ENCODE assay signal across 9 mouse cellular contexts in genomic region chr1:171072217-171072616, GRCm38 (mm10). TPM values are rescaled to one million over a fixed set of nuclear protein-coding genes. Genes with fewer than 3 reads are reported as not detected.
DNase-seq lines count a peak whose midpoint lies in the region; ATAC-seq and TF ChIP-seq lines count a peak whose summit lies in the region.
"Not testable (repeated sequence)": the region's sequence is repeated elsewhere in the genome, so short reads cannot be mapped to it uniquely, and the experiment has no call there.
"Had no signal": no experiment of that assay in that cellular context is flagged by ENCODE, and none has a peak within 500 bp of the region (broad histone marks: within the 10 kb centered on the region; RNA-seq: fewer than 3 reads in every experiment).

No protein-coding gene starts in this region.

- H3K4me3 ChIP-seq in forebrain, embryonic 13.5 days; heart, embryonic 15.5 days; hindbrain, postnatal 0 days (ENCODE audit: low read length); limb, embryonic 13.5 days; lung, embryonic 14.5 days (ENCODE audit: low read depth, low read length); midbrain, embryonic 14.5 days (replicated peaks; ENCODE audit: low read depth, low read length); stomach, embryonic 14.5 days (ENCODE audit: low read depth, low read length): not testable (repeated sequence)

- not testable (repeated sequence) for TF ChIP-seq CTCF in Patski (IDR thresholded peaks at IDR 0.05); hindbrain, postnatal 0 days (IDR thresholded peaks at IDR 0.05; ENCODE audit: low read depth); lung, embryonic 14.5 days (IDR thresholded peaks at IDR 0.05; ENCODE audit: low read depth)

- H3K4me1 ChIP-seq in forebrain, embryonic 13.5 days; heart, embryonic 15.5 days (replicated peaks); hindbrain, postnatal 0 days (ENCODE audit: insufficient read depth, low read length); limb, embryonic 13.5 days; lung, embryonic 14.5 days (ENCODE audit: insufficient read depth); midbrain, embryonic 14.5 days (ENCODE audit: control insufficient read depth, insufficient read depth, low read length); stomach, embryonic 14.5 days (ENCODE audit: control insufficient read depth, insufficient read depth, low read length): not testable (repeated sequence)

- ATAC-seq in Patski: peak; percentile 6
- peak; percentile 52 for ATAC-seq in forebrain, embryonic 13.5 days
- peak; percentile 34 for ATAC-seq in heart, embryonic 15.5 days (replicated peaks; ENCODE audit: insufficient number of reproducible peaks, insufficient read depth, low FRiP score, low read depth)
- ATAC-seq in hindbrain, postnatal 0 days: peak; percentile 33
- ATAC-seq in limb, embryonic 13.5 days (ENCODE audit: low FRiP score, low read depth): peak; percentile 10
- peak; percentile 70 for ATAC-seq in lung, embryonic 14.5 days (ENCODE audit: insufficient read depth)
- peak; percentile 18; the same call in 1 of the 2 replicates for ATAC-seq in midbrain, embryonic 14.5 days (ENCODE audit: low FRiP score, low TSS enrichment)
- peak; percentile 44; the same call in 1 of the 2 replicates for ATAC-seq in stomach, embryonic 14.5 days (ENCODE audit: insufficient number of reproducible peaks, insufficient read depth, low FRiP score, low read depth)

- H3K27me3 ChIP-seq in Patski: not testable (repeated sequence)
- H3K27me3 ChIP-seq in forebrain, embryonic 13.5 days: peaks cover 32% of the 10 kb centered on the region
- peaks cover 32% of the 10 kb centered on the region for H3K27me3 ChIP-seq in heart, embryonic 15.5 days
- peaks cover 12% of the 10 kb centered on the region for H3K27me3 ChIP-seq in hindbrain, postnatal 0 days (ENCODE audit: insufficient read depth, low read length)
- peaks cover 37% of the 10 kb centered on the region for H3K27me3 ChIP-seq in limb, embryonic 13.5 days
- H3K27me3 ChIP-seq in lung, embryonic 14.5 days (ENCODE audit: insufficient read depth, low read length): peaks cover 27% of the 10 kb centered on the region
- H3K27me3 ChIP-seq in midbrain, embryonic 14.5 days (ENCODE audit: control insufficient read depth, insufficient read depth, low read length): peaks cover 26% of the 10 kb centered on the region
- H3K27me3 ChIP-seq in stomach, embryonic 14.5 days (ENCODE audit: control insufficient read depth, insufficient read depth, low read length): peaks cover 12% of the 10 kb centered on the region

- WGBS in forebrain, embryonic 13.5 days: no CpG with 5 or more reads among the region's 45 CpGs
- WGBS in heart, embryonic 15.5 days: no CpG with 5 or more reads among the region's 45 CpGs
- WGBS in hindbrain, postnatal 0 days: no CpG with 5 or more reads among the region's 45 CpGs
- no CpG with 5 or more reads among the region's 45 CpGs for WGBS in limb, embryonic 13.5 days
- WGBS in lung, embryonic 14.5 days: no CpG with 5 or more reads among the region's 45 CpGs
- WGBS in midbrain, embryonic 14.5 days: no CpG with 5 or more reads among the region's 45 CpGs
- WGBS in stomach, embryonic 14.5 days: no CpG with 5 or more reads among the region's 45 CpGs

- POLR2A ChIA-PET in Patski (lab: Charles Lee): not testable (repeated sequence)

- H3K9me3 ChIP-seq in forebrain, embryonic 13.5 days (replicated peaks); heart, embryonic 15.5 days (replicated peaks); hindbrain, postnatal 0 days (ENCODE audit: low read length); limb, embryonic 13.5 days; lung, embryonic 14.5 days (ENCODE audit: low read depth, low read length); midbrain, embryonic 14.5 days (ENCODE audit: control insufficient read depth, low read length); stomach, embryonic 14.5 days (ENCODE audit: control insufficient read depth, low read depth, low read length): not testable (repeated sequence)

- not testable (repeated sequence) for H3K27ac ChIP-seq in forebrain, embryonic 13.5 days; heart, embryonic 15.5 days; hindbrain, postnatal 0 days; limb, embryonic 13.5 days; lung, embryonic 14.5 days (ENCODE audit: low read depth); midbrain, embryonic 14.5 days (replicated peaks; ENCODE audit: low read depth, low read length); stomach, embryonic 14.5 days (ENCODE audit: low read length)

- H3K4me2 ChIP-seq in forebrain, embryonic 13.5 days; heart, embryonic 15.5 days; hindbrain, postnatal 0 days (ENCODE audit: low read depth, low read length); limb, embryonic 13.5 days (replicated peaks); lung, embryonic 14.5 days; midbrain, embryonic 14.5 days (ENCODE audit: low read length); stomach, embryonic 14.5 days (replicated peaks; ENCODE audit: low read depth, low read length): not testable (repeated sequence)

- CTCF ChIA-PET in Patski (lab: Charles Lee): not testable (repeated sequence)

- H3K36me3 ChIP-seq in forebrain, embryonic 13.5 days (ENCODE audit: poor library complexity, severe bottlenecking); heart, embryonic 15.5 days; hindbrain, postnatal 0 days (ENCODE audit: insufficient read depth, low read length); limb, embryonic 13.5 days; lung, embryonic 14.5 days (ENCODE audit: insufficient read depth); midbrain, embryonic 14.5 days (ENCODE audit: control insufficient read depth, insufficient read depth, low read length); stomach, embryonic 14.5 days (ENCODE audit: control insufficient read depth, insufficient read depth, low read length): not testable (repeated sequence)

- H3K9ac ChIP-seq in forebrain, embryonic 13.5 days; heart, embryonic 15.5 days; hindbrain, postnatal 0 days (replicated peaks; ENCODE audit: low read length); limb, embryonic 13.5 days; lung, embryonic 14.5 days; midbrain, embryonic 14.5 days (replicated peaks; ENCODE audit: low read length); stomach, embryonic 14.5 days (replicated peaks; ENCODE audit: low read depth, low read length): not testable (repeated sequence)

- in situ Hi-C loops in Patski (cut with MboI; ENCODE audit: low pct_unique_long_range_greater_than_20kb): not testable (repeated sequence)

- not testable (repeated sequence) for DNase-seq in Patski (ENCODE audit: low read depth, low spot score); hindbrain, postnatal 0 days (ENCODE audit: low spot score); lung, embryonic 14.5 days; midbrain, embryonic 14.5 days

RNA-seq across cellular contexts. Expression of gene Fcgr3, which starts 7.5 kb away (rescaled TPM):
- 0.05 TPM for polyA plus RNA-seq in Patski (2021)
- 3.5 and 3.8 TPM in 2 replicates for polyA plus RNA-seq in forebrain, embryonic 13.5 days (2015; fragmentation: Nextera tagmentation; extraction: Ambion mirVana)
- polyA plus RNA-seq in heart, embryonic 15.5 days (2015; fragmentation: Nextera tagmentation; extraction: Ambion mirVana): 10.4 and 11.9 TPM in 2 replicates
- total RNA-seq in hindbrain, postnatal 0 days (2014; rRNA removed): 15.2 and 15.9 TPM in 2 replicates
- polyA plus RNA-seq in hindbrain, postnatal 0 days (2015; fragmentation: Nextera tagmentation; extraction: Ambion mirVana): 14.1 and 15.5 TPM in 2 replicates
- 8.7 and 9.2 TPM in 2 replicates for polyA plus RNA-seq in limb, embryonic 13.5 days (2015; fragmentation: Nextera tagmentation; extraction: Ambion mirVana)
- polyA plus RNA-seq in lung, embryonic 14.5 days (2014; fragmentation: Nextera tagmentation; extraction: Ambion mirVana): 10.8 and 14.3 TPM in 2 replicates
- 2.5 and 8.3 TPM in 2 replicates for polyA plus RNA-seq in midbrain, embryonic 14.5 days (2014; fragmentation: Nextera tagmentation; extraction: Ambion mirVana)
- polyA plus RNA-seq in stomach, embryonic 14.5 days (2014; fragmentation: Nextera tagmentation; extraction: Ambion mirVana): 11.1 and 14.8 TPM in 2 replicates

RNA-seq across cellular contexts. Expression of gene Cfap126, which starts 41.5 kb away (rescaled TPM):
- polyA plus RNA-seq in Patski (2021): 1.6 TPM
- polyA plus RNA-seq in forebrain, embryonic 13.5 days (2015; fragmentation: Nextera tagmentation; extraction: Ambion mirVana): 6.6 and 7.8 TPM in 2 replicates
- polyA plus RNA-seq in heart, embryonic 15.5 days (2015; fragmentation: Nextera tagmentation; extraction: Ambion mirVana): 2.7 and 3.5 TPM in 2 replicates
- 2.7 and 6.7 TPM in 2 replicates for total RNA-seq in hindbrain, postnatal 0 days (2014; rRNA removed)
- polyA plus RNA-seq in hindbrain, postnatal 0 days (2015; fragmentation: Nextera tagmentation; extraction: Ambion mirVana): 12.2 and 15.3 TPM in 2 replicates
- polyA plus RNA-seq in limb, embryonic 13.5 days (2015; fragmentation: Nextera tagmentation; extraction: Ambion mirVana): 0.86 and 1.5 TPM in 2 replicates
- 2.0 and 2.2 TPM in 2 replicates for polyA plus RNA-seq in lung, embryonic 14.5 days (2014; fragmentation: Nextera tagmentation; extraction: Ambion mirVana)
- polyA plus RNA-seq in midbrain, embryonic 14.5 days (2014; fragmentation: Nextera tagmentation; extraction: Ambion mirVana): 2.7 and 4.2 TPM in 2 replicates
- 2.6 and 2.8 TPM in 2 replicates for polyA plus RNA-seq in stomach, embryonic 14.5 days (2014; fragmentation: Nextera tagmentation; extraction: Ambion mirVana)

RNA-seq across cellular contexts. Expression of gene Fcgr4, which starts 53.5 kb away (rescaled TPM):
- polyA plus RNA-seq in Patski (2021): 0.08 TPM
- 0.33 TPM in 1 of 2 replicates, not detected in the other for polyA plus RNA-seq in forebrain, embryonic 13.5 days (2015; fragmentation: Nextera tagmentation; extraction: Ambion mirVana)
- polyA plus RNA-seq in heart, embryonic 15.5 days (2015; fragmentation: Nextera tagmentation; extraction: Ambion mirVana): 1.1 and 1.4 TPM in 2 replicates
- total RNA-seq in hindbrain, postnatal 0 days (2014; rRNA removed): 0.58 TPM in 1 of 2 replicates, not detected in the other
- polyA plus RNA-seq in hindbrain, postnatal 0 days (2015; fragmentation: Nextera tagmentation; extraction: Ambion mirVana): 0.55 and 0.71 TPM in 2 replicates
- polyA plus RNA-seq in limb, embryonic 13.5 days (2015; fragmentation: Nextera tagmentation; extraction: Ambion mirVana): 0.34 and 0.64 TPM in 2 replicates
- polyA plus RNA-seq in lung, embryonic 14.5 days (2014; fragmentation: Nextera tagmentation; extraction: Ambion mirVana): 0.35 and 0.47 TPM in 2 replicates
- polyA plus RNA-seq in midbrain, embryonic 14.5 days (2014; fragmentation: Nextera tagmentation; extraction: Ambion mirVana): 1.5 TPM in 1 of 2 replicates, not detected in the other
- polyA plus RNA-seq in stomach, embryonic 14.5 days (2014; fragmentation: Nextera tagmentation; extraction: Ambion mirVana): 0.74 and 0.91 TPM in 2 replicates
- total RNA-seq: layer of hippocampus, adult 2 months had no signal

Comparison
In these comparisons a context has a peak if more than half of its experiments do, and no peak if none do; other contexts are left out.
1. ATAC-seq: peak in every context shown above with its lines; median percentile 70 in lung, embryonic 14.5 days; 52 in forebrain, embryonic 13.5 days; 44 in stomach, embryonic 14.5 days; 34 in heart, embryonic 15.5 days; 33 in hindbrain, postnatal 0 days; 18 in midbrain, embryonic 14.5 days; 10 in limb, embryonic 13.5 days; 6 in Patski.